Comparison of ENCODE assay signal across 8 mouse cellular contexts in the genomic region with DNA sequence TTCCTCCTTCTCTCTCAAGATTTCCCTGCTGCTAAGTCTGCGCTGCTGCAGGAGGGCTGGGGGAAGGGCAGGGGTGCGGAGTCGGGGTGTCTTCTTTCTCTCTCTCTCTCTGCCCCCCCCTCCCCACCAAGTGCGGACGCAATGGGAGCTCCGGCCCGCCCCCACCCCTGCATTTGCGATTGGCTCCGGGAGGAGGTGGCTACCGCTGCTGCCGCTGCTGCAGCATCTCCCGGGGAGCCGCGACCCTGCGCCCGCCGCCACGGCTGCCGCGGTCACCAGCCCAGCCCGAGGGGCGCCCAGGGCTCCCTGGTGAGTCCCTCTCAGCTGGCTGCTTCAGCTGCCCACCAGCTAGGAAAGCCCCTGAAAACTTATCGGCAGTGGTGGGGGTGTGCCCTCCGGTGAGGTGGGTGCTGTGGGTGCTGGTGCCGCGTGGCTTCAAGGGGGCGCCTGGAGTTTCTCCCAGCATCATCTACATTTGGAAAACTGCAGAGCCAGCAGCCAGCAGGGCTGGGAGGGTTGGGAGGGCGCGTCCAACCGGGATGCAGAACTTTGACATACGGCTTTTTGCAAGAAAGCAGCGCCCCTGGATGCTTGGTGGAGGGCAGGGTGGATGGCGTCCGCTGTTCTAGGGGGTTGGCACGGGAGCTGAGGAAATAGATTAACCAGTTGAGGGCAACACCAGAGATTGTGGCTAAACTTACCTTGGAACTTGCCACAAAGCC. TPM values are rescaled to one million over a fixed set of nuclear protein-coding genes. Genes with fewer than 3 reads are reported as not detected.
A peak's percentile ranks its signal among the peaks of the same experiment; 100 is the strongest.
DNase-seq lines count a peak whose midpoint lies in the region; ATAC-seq and TF ChIP-seq lines count a peak whose summit lies in the region.

No protein-coding gene starts in this region.

- H3K9ac ChIP-seq in embryonic facial prominence, embryonic 12.5 days, result peak overlapping the region; percentile 45
- H3K9ac ChIP-seq in intestine, embryonic 15.5 days, result peak overlapping the region; percentile 40
- H3K9ac ChIP-seq in neural tube, embryonic 15.5 days (replicated peaks), result peak overlapping the region; percentile 48

- H3K27ac ChIP-seq in kidney, adult 2 months (ENCODE audit: insufficient read depth, low read depth, low read length), result no peak overlapping the region
- H3K27ac ChIP-seq in embryonic facial prominence, embryonic 12.5 days, result no peak overlapping the region
- H3K27ac ChIP-seq in intestine, embryonic 15.5 days, result peak overlapping the region; percentile 36; the same call in 1 of the 2 replicates
- peak overlapping the region; percentile 60 for H3K27ac ChIP-seq in neural tube, embryonic 15.5 days (replicated peaks)

- H3K4me1 ChIP-seq in kidney, adult 2 months (ENCODE audit: control insufficient read depth, insufficient read depth, low read length), result no peaks in the 10 kb centered on the region
- H3K4me1 ChIP-seq in embryonic facial prominence, embryonic 12.5 days, result peaks cover 11% of the 10 kb centered on the region; the same call in 1 of the 2 replicates
- H3K4me1 ChIP-seq in intestine, embryonic 15.5 days (replicated peaks), result peaks cover 3% of the 10 kb centered on the region
- peaks cover 20% of the 10 kb centered on the region for H3K4me1 ChIP-seq in neural tube, embryonic 15.5 days

- peak overlapping the region; percentile 89 for H3K4me2 ChIP-seq in embryonic facial prominence, embryonic 12.5 days (replicated peaks)
- H3K4me2 ChIP-seq in intestine, embryonic 15.5 days (replicated peaks), result peak overlapping the region; percentile 76
- peak overlapping the region; percentile 93 for H3K4me2 ChIP-seq in neural tube, embryonic 15.5 days

- no peak for ATAC-seq in embryonic facial prominence, embryonic 12.5 days (ENCODE audit: insufficient number of reproducible peaks, insufficient read depth, low FRiP score, low TSS enrichment)
- ATAC-seq in intestine, embryonic 15.5 days, result peak; percentile 66
- ATAC-seq in neural tube, embryonic 15.5 days (ENCODE audit: low FRiP score), result peak; percentile 74

- peak; percentile 10 for DNase-seq in kidney, postnatal 4 days
- no peak for DNase-seq in kidney, adult 2 months
- DNase-seq in layer of hippocampus, adult 9-11 months, result no peak
- DNase-seq in thymus, postnatal 36 days, result no peak
- DNase-seq in spleen, postnatal 4 days (ENCODE audit: low spot score in 2 of 2), result no peak

- no peak overlapping the region for H3K4me3 ChIP-seq in kidney, adult 2 months (ENCODE audit: insufficient read depth, low read depth, low read length)
- peak overlapping the region; percentile 41 for H3K4me3 ChIP-seq in embryonic facial prominence, embryonic 12.5 days
- peak overlapping the region; percentile 42 for H3K4me3 ChIP-seq in intestine, embryonic 15.5 days (replicated peaks)
- H3K4me3 ChIP-seq in neural tube, embryonic 15.5 days (replicated peaks), result peak overlapping the region; percentile 51

- H3K36me3 ChIP-seq in kidney, adult 2 months (ENCODE audit: control insufficient read depth, insufficient read depth, low read length), result no peaks in the 10 kb centered on the region
- no peaks in the 10 kb centered on the region for H3K36me3 ChIP-seq in embryonic facial prominence, embryonic 12.5 days
- H3K36me3 ChIP-seq in intestine, embryonic 15.5 days, result no peaks in the 10 kb centered on the region
- H3K36me3 ChIP-seq in neural tube, embryonic 15.5 days, result no peaks in the 10 kb centered on the region

- no peak for TF ChIP-seq CTCF in kidney, adult 2 months (conservative IDR thresholded peaks at IDR 0.05; ENCODE audit: insufficient read depth, insufficient read length, low read depth, low read length)

- H3K9me3 ChIP-seq in embryonic facial prominence, embryonic 12.5 days, result no peaks in the 10 kb centered on the region
- H3K9me3 ChIP-seq in intestine, embryonic 15.5 days, result no peaks in the 10 kb centered on the region
- no peaks in the 10 kb centered on the region for H3K9me3 ChIP-seq in neural tube, embryonic 15.5 days (replicated peaks)

- WGBS in kidney, adult 2 months, result 1% methylated on average over 33 of the region's 35 CpGs
- WGBS in embryonic facial prominence, embryonic 12.5 days, result under 1% methylated on average over 33 of the region's 35 CpGs
- WGBS in intestine, embryonic 15.5 days, result 1% methylated on average over 23 of the region's 35 CpGs
- WGBS in neural tube, embryonic 15.5 days, result under 1% methylated on average over 30 of the region's 35 CpGs

- TF ChIP-seq POLR2A in kidney, adult 2 months (IDR thresholded peaks at IDR 0.05; ENCODE audit: low read depth, low read length), result no peak

- peaks cover 3% of the 10 kb centered on the region; the same call in 1 of the 2 replicates for H3K27me3 ChIP-seq in kidney, adult 2 months (replicated peaks; ENCODE audit: control insufficient read depth, insufficient read depth, low read length)
- H3K27me3 ChIP-seq in embryonic facial prominence, embryonic 12.5 days, result peaks cover 77% of the 10 kb centered on the region
- H3K27me3 ChIP-seq in intestine, embryonic 15.5 days (replicated peaks), result peaks cover 54% of the 10 kb centered on the region
- peaks cover 48% of the 10 kb centered on the region for H3K27me3 ChIP-seq in neural tube, embryonic 15.5 days (replicated peaks)

RNA-seq across cellular contexts. Expression of gene Gata5, which starts 51.6 kb away (rescaled TPM):
- 1.2 TPM in 2 replicates for polyA plus RNA-seq in kidney, adult 2 months (2012; rRNA removed)
- polyA plus RNA-seq in embryonic facial prominence, embryonic 12.5 days (2016; fragmentation: Nextera tagmentation; extraction: Ambion mirVana), result 0.09 TPM in 2 replicates
- polyA plus RNA-seq in intestine, embryonic 15.5 days (2015; fragmentation: Nextera tagmentation; extraction: Ambion mirVana), result 8.6 and 8.8 TPM in 2 replicates
- polyA plus RNA-seq in neural tube, embryonic 15.5 days (2015; fragmentation: Nextera tagmentation; extraction: Ambion mirVana), result 0.04 and 0.14 TPM in 2 replicates

Comparison
In these comparisons a context has a peak if more than half of its experiments do, and no peak if none do; other contexts are left out.
1. DNase-seq: peak in kidney, postnatal 4 days (2 of 2); none in kidney, adult 2 months (single experiment), layer of hippocampus, adult 9-11 months (single experiment), thymus, postnatal 36 days (0 of 2) and spleen, postnatal 4 days (0 of 2).
2. H3K27ac ChIP-seq: peak in intestine, embryonic 15.5 days (single experiment) and neural tube, embryonic 15.5 days (single experiment); none in kidney, adult 2 months (single experiment) and embryonic facial prominence, embryonic 12.5 days (single experiment).
3. Peak in every context shown above with its lines, with median percentiles within 50 percentile points of each other: H3K4me2 ChIP-seq and H3K9ac ChIP-seq.